Mouse (Mus musculus): ENCODE measurements around the gene Npas1. TPM values are rescaled to one million over a fixed set of nuclear protein-coding genes. Genes with fewer than 3 reads are reported as not detected.
A peak's percentile ranks its signal among the peaks of the same experiment; 100 is the strongest.

Npas1 gene
- polyA plus RNA-seq, 1 experiment from 2014 or later: 0.69 TPM

- H3K27ac ChIP-seq: no peak overlapping the region
- no peaks in the 10 kb centered on the region for H3K27me3 ChIP-seq (ENCODE audit: low read depth, poor library complexity, severe bottlenecking)
- H3K36me3 ChIP-seq: peaks cover 99% of the 10 kb centered on the region
- WGBS: 71% methylated on average over 4 of the region's 4 CpGs
- no peaks in the 10 kb centered on the region for H3K9me3 ChIP-seq (replicated peaks)
- H3K4me1 ChIP-seq: no peaks in the 10 kb centered on the region
- peak; percentile 80 for DNase-seq (ENCODE audit: low spot score)
- H3K4me3 ChIP-seq: no peak overlapping the region
Measured at GRCm38 (mm10) chr7:16426129-16426729, 51.3 kb downstream of the Npas1 start.

- Histone ChIP-seq H3K36me3 (peaks cover 99% of the 10 kb centered on the region), H3K27me3 (ENCODE audit: low read depth, poor library complexity, severe bottlenecking) (no peaks in the 10 kb centered on the region), H3K27ac (no peak overlapping the region), H3K4me1 (no peaks in the 10 kb centered on the region), H3K9me3 (replicated peaks) (no peaks in the 10 kb centered on the region), H3K4me3 (no peak overlapping the region)
- 92% methylated on average over 10 of the region's 10 CpGs for WGBS
- DNase-seq (ENCODE audit: low spot score): no peak
Measured at GRCm38 (mm10) chr7:16425721-16426120, 51.8 kb downstream of the Npas1 start.

- H3K36me3 ChIP-seq: peaks cover 99% of the 10 kb centered on the region
- 95% methylated on average over 9 of the region's 9 CpGs for WGBS
- no peak for DNase-seq (ENCODE audit: low spot score)
- H3K4me3 ChIP-seq: no peak overlapping the region
- no peaks in the 10 kb centered on the region for H3K9me3 ChIP-seq (replicated peaks)
- no peaks in the 10 kb centered on the region for H3K27me3 ChIP-seq (ENCODE audit: low read depth, poor library complexity, severe bottlenecking)
- H3K27ac ChIP-seq: no peak overlapping the region
- H3K4me1 ChIP-seq: no peaks in the 10 kb centered on the region
Measured at GRCm38 (mm10) chr7:16423731-16424130, 53.8 kb downstream of the Npas1 start.

GRCm38 (mm10) chr7:16422222-16422856 lies 55.2 kb downstream of the Npas1 start:
- H3K27ac ChIP-seq: no peak overlapping the region
- 90% methylated on average over 18 of the region's 18 CpGs for WGBS
- peaks cover 99% of the 10 kb centered on the region for H3K36me3 ChIP-seq
- no peaks in the 10 kb centered on the region for H3K9me3 ChIP-seq (replicated peaks)
- DNase-seq (ENCODE audit: low spot score): no peak
- no peaks in the 10 kb centered on the region for H3K4me1 ChIP-seq
- no peaks in the 10 kb centered on the region for H3K27me3 ChIP-seq (ENCODE audit: low read depth, poor library complexity, severe bottlenecking)
- no peak overlapping the region for H3K4me3 ChIP-seq

- no peak for DNase-seq (ENCODE audit: low spot score)
- H3K4me3 ChIP-seq: no peak overlapping the region
- H3K36me3 ChIP-seq: peaks cover 99% of the 10 kb centered on the region
- WGBS: 94% methylated on average over 8 of the region's 8 CpGs
- no peaks in the 10 kb centered on the region for H3K4me1 ChIP-seq
- no peak overlapping the region for H3K27ac ChIP-seq
- no peaks in the 10 kb centered on the region for H3K27me3 ChIP-seq (ENCODE audit: low read depth, poor library complexity, severe bottlenecking)
- H3K9me3 ChIP-seq (replicated peaks): no peaks in the 10 kb centered on the region
Measured at GRCm38 (mm10) chr7:16420493-16421118, 56.9 kb downstream of the Npas1 start.

GRCm38 (mm10) chr7:16418713-16419112 lies 58.8 kb downstream of the Npas1 start:
- H3K27me3 ChIP-seq (ENCODE audit: low read depth, poor library complexity, severe bottlenecking): no peaks in the 10 kb centered on the region

GRCm38 (mm10) chr7:16417141-16417771 lies 60.3 kb downstream of the Npas1 start:
- 93% methylated on average over 10 of the region's 10 CpGs for WGBS
- Histone ChIP-seq H3K4me1 (peaks cover 14% of the 10 kb centered on the region), H3K4me3 (no peak overlapping the region), H3K27ac (no peak overlapping the region), H3K9me3 (replicated peaks) (no peaks in the 10 kb centered on the region), H3K36me3 (peaks cover 98% of the 10 kb centered on the region), H3K27me3 (ENCODE audit: low read depth, poor library complexity, severe bottlenecking) (no peaks in the 10 kb centered on the region)
- no peak for DNase-seq (ENCODE audit: low spot score)

More at GRCm38 (mm10) chr7:16418713-16419112, 58.8 kb downstream of the Npas1 start:
- H3K4me3 ChIP-seq: no peak overlapping the region
- no peak overlapping the region for H3K27ac ChIP-seq
- no peaks in the 10 kb centered on the region for H3K9me3 ChIP-seq (replicated peaks)
- DNase-seq (ENCODE audit: low spot score): no peak
- peaks cover 4% of the 10 kb centered on the region; the same call in 1 of the 2 replicates for H3K4me1 ChIP-seq
- 88% methylated on average over 5 of the region's 5 CpGs for WGBS
- peaks cover 97% of the 10 kb centered on the region for H3K36me3 ChIP-seq

- Histone ChIP-seq H3K27ac (no peak overlapping the region), H3K9me3 (replicated peaks) (no peaks in the 10 kb centered on the region), H3K4me3 (no peak overlapping the region), H3K27me3 (ENCODE audit: low read depth, poor library complexity, severe bottlenecking) (no peaks in the 10 kb centered on the region), H3K4me1 (peaks cover 23% of the 10 kb centered on the region), H3K36me3 (peaks cover 97% of the 10 kb centered on the region)
- WGBS: 87% methylated on average over 3 of the region's 3 CpGs
- no peak for DNase-seq (ENCODE audit: low spot score)
Measured at GRCm38 (mm10) chr7:16415426-16415825, 62.1 kb downstream of the Npas1 start.

GRCm38 (mm10) chr7:16412930-16413329 lies 64.6 kb downstream of the Npas1 start:
- 84% methylated on average over 2 of the region's 2 CpGs for WGBS
- H3K27ac ChIP-seq: no peak overlapping the region
- H3K9me3 ChIP-seq (replicated peaks): no peaks in the 10 kb centered on the region
- no peak overlapping the region for H3K4me3 ChIP-seq
- H3K27me3 ChIP-seq (ENCODE audit: low read depth, poor library complexity, severe bottlenecking): no peaks in the 10 kb centered on the region
- peaks cover 96% of the 10 kb centered on the region for H3K36me3 ChIP-seq
- no peak for DNase-seq (ENCODE audit: low spot score)
- H3K4me1 ChIP-seq: peaks cover 23% of the 10 kb centered on the region

- WGBS: 92% methylated on average over 8 of the region's 8 CpGs
Measured at GRCm38 (mm10) chr7:16412220-16412896, 65.2 kb downstream of the Npas1 start.

GRCm38 (mm10) chr7:16411100-16411499 lies 66.4 kb downstream of the Npas1 start:
- peaks cover 93% of the 10 kb centered on the region for H3K36me3 ChIP-seq

More at GRCm38 (mm10) chr7:16412220-16412896, 65.2 kb downstream of the Npas1 start:
- Histone ChIP-seq H3K36me3 (peaks cover 95% of the 10 kb centered on the region), H3K27ac (peak overlapping the region; percentile 50; the same call in 1 of the 2 replicates), H3K4me3 (no peak overlapping the region), H3K9me3 (replicated peaks) (no peaks in the 10 kb centered on the region), H3K27me3 (ENCODE audit: low read depth, poor library complexity, severe bottlenecking) (no peaks in the 10 kb centered on the region), H3K4me1 (peaks cover 23% of the 10 kb centered on the region)
- DNase-seq (ENCODE audit: low spot score): no peak

GRCm38 (mm10) chr7:16406978-16407377 lies 70.5 kb downstream of the Npas1 start:
- Histone ChIP-seq H3K27ac (no peak overlapping the region), H3K36me3 (peaks cover 69% of the 10 kb centered on the region), H3K27me3 (ENCODE audit: low read depth, poor library complexity, severe bottlenecking) (no peaks in the 10 kb centered on the region), H3K9me3 (replicated peaks) (no peaks in the 10 kb centered on the region), H3K4me3 (no peak overlapping the region), H3K4me1 (peaks cover 44% of the 10 kb centered on the region)
- WGBS: 97% methylated on average over 3 of the region's 3 CpGs
- DNase-seq (ENCODE audit: low spot score): no peak

More at GRCm38 (mm10) chr7:16411100-16411499, 66.4 kb downstream of the Npas1 start:
- DNase-seq (ENCODE audit: low spot score): no peak
- Histone ChIP-seq H3K9me3 (replicated peaks) (no peaks in the 10 kb centered on the region), H3K4me1 (peaks cover 26% of the 10 kb centered on the region), H3K27ac (no peak overlapping the region), H3K27me3 (ENCODE audit: low read depth, poor library complexity, severe bottlenecking) (no peaks in the 10 kb centered on the region), H3K4me3 (no peak overlapping the region)
- 88% methylated on average over 5 of the region's 5 CpGs for WGBS
